In the genomic region with DNA sequence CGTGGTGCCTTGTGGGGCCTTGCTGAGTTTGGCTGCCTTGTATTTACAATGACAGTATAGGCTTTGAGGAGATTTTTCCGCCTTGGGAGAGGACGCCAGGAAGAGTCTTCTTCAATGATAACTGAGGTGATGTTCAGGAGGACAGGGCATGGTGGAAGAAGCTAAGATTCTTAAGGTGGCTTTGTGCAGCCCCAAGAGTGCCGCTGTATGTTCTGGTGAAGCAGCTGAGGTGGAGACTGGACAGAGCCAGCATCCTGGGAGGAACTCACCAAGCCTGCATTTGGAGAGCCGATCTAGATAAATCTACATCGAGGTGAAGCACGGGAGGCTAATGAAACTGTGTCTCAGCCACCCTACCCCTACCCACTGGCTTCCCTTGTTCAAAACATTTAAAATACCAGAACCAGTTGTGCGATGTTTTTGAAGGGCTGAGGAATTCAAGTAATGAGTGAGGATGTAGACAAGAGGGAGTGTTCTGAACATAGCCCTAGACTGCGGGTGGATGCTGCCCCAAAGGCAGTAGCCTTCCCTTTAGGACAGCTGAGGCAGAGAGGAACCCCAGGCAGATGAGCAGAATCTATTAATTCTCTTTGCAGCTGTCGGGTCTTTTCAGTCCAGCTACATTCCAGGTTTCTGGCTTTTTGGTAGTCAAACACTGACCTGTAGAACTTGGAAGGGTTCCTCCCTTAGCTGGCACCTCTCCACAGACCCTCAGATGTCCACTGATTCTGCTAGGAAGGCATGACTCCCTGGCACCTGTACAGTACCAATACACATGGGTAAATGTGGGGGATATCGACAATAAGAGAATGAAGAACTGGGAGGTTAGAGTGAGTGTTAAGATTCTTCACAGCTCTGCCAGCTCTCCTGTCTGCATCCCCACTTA, we compare ENCODE assay signal across 8 mouse cellular contexts. TPM values are rescaled to one million over a fixed set of nuclear protein-coding genes. Genes with fewer than 3 reads are reported as not detected.
DNase-seq lines count a peak whose midpoint lies in the region; ATAC-seq and TF ChIP-seq lines count a peak whose summit lies in the region.

No protein-coding gene starts in this region.

- intact Hi-C loops in heart, postnatal 14 days (cut with DNase I): loop anchor here (5.0 kb wide), 1 partner anchor 120 kb away; no protein-coding TSS in a partner anchor

- H3K4me2 ChIP-seq in heart, embryonic 12.5 days: peak overlapping the region; percentile 73
- H3K4me2 ChIP-seq in neural tube, embryonic 15.5 days: peak overlapping the region; percentile 83

- H3K36me3 ChIP-seq in heart, embryonic 12.5 days: no peaks in the 10 kb centered on the region
- peaks cover 16% of the 10 kb centered on the region for H3K36me3 ChIP-seq in G1E (replicated peaks)
- H3K36me3 ChIP-seq in limb, embryonic 10.5 days: peaks cover 16% of the 10 kb centered on the region
- no peaks in the 10 kb centered on the region for H3K36me3 ChIP-seq in neural tube, embryonic 15.5 days

- H3K4me1 ChIP-seq in heart, embryonic 12.5 days (replicated peaks): peaks cover 31% of the 10 kb centered on the region
- H3K4me1 ChIP-seq in G1E (ENCODE audit: insufficient read depth, low read depth, low read length): peaks cover 46% of the 10 kb centered on the region
- peaks cover 35% of the 10 kb centered on the region for H3K4me1 ChIP-seq in limb, embryonic 10.5 days
- peaks cover 33% of the 10 kb centered on the region for H3K4me1 ChIP-seq in neural tube, embryonic 15.5 days

- H3K9ac ChIP-seq in heart, embryonic 12.5 days: peak overlapping the region; percentile 70; the same call in 1 of the 2 replicates
- peak overlapping the region; percentile 47; the same call in 1 of the 2 replicates for H3K9ac ChIP-seq in neural tube, embryonic 15.5 days (replicated peaks)

- TF ChIP-seq CTCF in G1E (IDR thresholded peaks at IDR 0.05; ENCODE audit: low read depth, low read length): no peak

- peak overlapping the region; percentile 92 for H3K4me3 ChIP-seq in heart, embryonic 12.5 days
- H3K4me3 ChIP-seq in G1E (ENCODE audit: low read depth, low read length): peak overlapping the region; percentile 93
- peak overlapping the region; percentile 75 for H3K4me3 ChIP-seq in limb, embryonic 10.5 days
- peak overlapping the region; percentile 65 for H3K4me3 ChIP-seq in neural tube, embryonic 15.5 days (replicated peaks)

- no peak for ATAC-seq in heart, embryonic 12.5 days (ENCODE audit: insufficient number of reproducible peaks, low FRiP score)
- ATAC-seq in G1E (ENCODE audit: extremely low read depth, insufficient number of reproducible peaks, low FRiP score, poor library complexity, severe bottlenecking): no peak
- ATAC-seq in erythroblast, adult 5-6 weeks (replicated peaks; ENCODE audit: low FRiP score, poor library complexity, severe bottlenecking): peak; percentile 24
- no peak for ATAC-seq in neural tube, embryonic 15.5 days (ENCODE audit: low FRiP score)
- ATAC-seq in CD4-positive, CD25-positive, alpha-beta regulatory T cell, adult 4 months: no peak

- DNase-seq in heart, postnatal 14 days: no peak
- no peak for DNase-seq in G1E (ENCODE audit: low spot score)
- peak; percentile 36 for DNase-seq in limb, embryonic 10.5 days (ENCODE audit: low spot score)
- DNase-seq in urinary bladder, postnatal 10 days (ENCODE audit: low spot score): no peak

- peak overlapping the region; percentile 95 for H3K27ac ChIP-seq in heart, embryonic 12.5 days (ENCODE audit: poor library complexity, severe bottlenecking)
- H3K27ac ChIP-seq in limb, embryonic 10.5 days: peak overlapping the region; percentile 94
- H3K27ac ChIP-seq in neural tube, embryonic 15.5 days (replicated peaks): peak overlapping the region; percentile 85

- H3K27me3 ChIP-seq in heart, embryonic 12.5 days (replicated peaks): no peaks in the 10 kb centered on the region
- H3K27me3 ChIP-seq in G1E (ENCODE audit: insufficient read depth, low read length): no peaks in the 10 kb centered on the region
- H3K27me3 ChIP-seq in limb, embryonic 10.5 days (ENCODE audit: low read depth, poor library complexity, severe bottlenecking): peaks cover 4% of the 10 kb centered on the region; the same call in 1 of the 2 replicates
- 0 out of 2 replicates have a peak, but pooled peaks cover 7% of the 10 kb centered on the region for H3K27me3 ChIP-seq in neural tube, embryonic 15.5 days (replicated peaks)

- H3K9me3 ChIP-seq in heart, embryonic 12.5 days (replicated peaks): no peaks in the 10 kb centered on the region
- no peaks in the 10 kb centered on the region for H3K9me3 ChIP-seq in G1E (replicated peaks)
- H3K9me3 ChIP-seq in limb, embryonic 10.5 days (replicated peaks): no peaks in the 10 kb centered on the region
- no peaks in the 10 kb centered on the region for H3K9me3 ChIP-seq in neural tube, embryonic 15.5 days (replicated peaks)

- 36% methylated on average over 11 of the region's 11 CpGs for WGBS in heart, embryonic 12.5 days
- WGBS in limb, embryonic 10.5 days: 54% methylated on average over 11 of the region's 11 CpGs
- 45% methylated on average over 11 of the region's 11 CpGs for WGBS in neural tube, embryonic 15.5 days

RNA-seq across cellular contexts. Expression of gene Txn1, which starts 1.2 kb away (rescaled TPM):
- 305 TPM in 2 replicates for polyA plus RNA-seq in heart, embryonic 12.5 days (2016; fragmentation: Nextera tagmentation; extraction: Ambion mirVana)
- 100 to 1,000 TPM; 129 to 140 TPM for total RNA-seq in heart, postnatal 14 days (2021)
- total RNA-seq in G1E (2014; fragmentation: Nextera tagmentation) (174 and 189 TPM in 2 replicates), G1E (2017) (241 and 298 TPM in 2 replicates)
- polyA plus RNA-seq in G1E (2012): 21.9 and 54.6 TPM in 2 replicates
- total RNA-seq in erythroblast, adult 5-6 weeks (2015; ENCODE audit: low replicate concordance): 135 and 150 TPM in 2 replicates
- total RNA-seq in erythroblast, adult 5-6 weeks (2017; ENCODE audit: low replicate concordance): 38.0 and 69.0 TPM in 2 replicates
- polyA plus RNA-seq in limb, embryonic 10.5 days (2016; fragmentation: Nextera tagmentation; extraction: Ambion mirVana): 399 and 437 TPM in 2 replicates
- 325 and 355 TPM in 2 replicates for polyA plus RNA-seq in neural tube, embryonic 15.5 days (2015; fragmentation: Nextera tagmentation; extraction: Ambion mirVana)
- 100 to 1,000 TPM in 1 of 2 experiments, 10 to 100 TPM in 1; 96.6 to 129 TPM for polyA plus RNA-seq in CD4-positive, CD25-positive, alpha-beta regulatory T cell, adult 4 months (2017; shearing (Covaris generic))

RNA-seq across cellular contexts. Expression of gene D630039A03Rik, which starts 41.3 kb away (rescaled TPM):
- 0.05 and 0.06 TPM in 2 replicates for polyA plus RNA-seq in heart, embryonic 12.5 days (2016; fragmentation: Nextera tagmentation; extraction: Ambion mirVana)
- total RNA-seq in heart, postnatal 14 days (2021): under 1 TPM; 0.20 to 0.43 TPM
- total RNA-seq in G1E (2014; fragmentation: Nextera tagmentation) (not detected in 2 replicates), G1E (2017) (0.06 and 0.22 TPM in 2 replicates)
- not detected in 2 replicates for polyA plus RNA-seq in G1E (2012)
- 0.42 TPM in 1 of 2 replicates, not detected in the other for total RNA-seq in erythroblast, adult 5-6 weeks (2015; ENCODE audit: low replicate concordance)
- 0.51 TPM in 1 of 2 replicates, not detected in the other for total RNA-seq in erythroblast, adult 5-6 weeks (2017; ENCODE audit: low replicate concordance)
- 0.11 TPM in 1 of 2 replicates, not detected in the other for polyA plus RNA-seq in limb, embryonic 10.5 days (2016; fragmentation: Nextera tagmentation; extraction: Ambion mirVana)
- 0.36 and 0.74 TPM in 2 replicates for polyA plus RNA-seq in neural tube, embryonic 15.5 days (2015; fragmentation: Nextera tagmentation; extraction: Ambion mirVana)
- 10 to 100 TPM in 1 of 2 experiments, 1 to 10 TPM in 1; 9.2 to 13.9 TPM for polyA plus RNA-seq in CD4-positive, CD25-positive, alpha-beta regulatory T cell, adult 4 months (2017; shearing (Covaris generic))

RNA-seq across cellular contexts. Expression of gene Txndc8, which starts 51.5 kb away (rescaled TPM):
- not detected in 2 replicates for polyA plus RNA-seq in heart, embryonic 12.5 days (2016; fragmentation: Nextera tagmentation; extraction: Ambion mirVana)
- not detected for total RNA-seq in heart, postnatal 14 days (2021)
- total RNA-seq in G1E (2014; fragmentation: Nextera tagmentation) (not detected in 2 replicates), G1E (2017) (not detected in 2 replicates)
- polyA plus RNA-seq in G1E (2012): not detected in 2 replicates
- total RNA-seq in erythroblast, adult 5-6 weeks (2015; ENCODE audit: low replicate concordance): not detected in 2 replicates
- not detected in 2 replicates for total RNA-seq in erythroblast, adult 5-6 weeks (2017; ENCODE audit: low replicate concordance)
- polyA plus RNA-seq in limb, embryonic 10.5 days (2016; fragmentation: Nextera tagmentation; extraction: Ambion mirVana): not detected in 2 replicates
- polyA plus RNA-seq in neural tube, embryonic 15.5 days (2015; fragmentation: Nextera tagmentation; extraction: Ambion mirVana): not detected in 2 replicates
- not detected for polyA plus RNA-seq in CD4-positive, CD25-positive, alpha-beta regulatory T cell, adult 4 months (2017; shearing (Covaris generic))
